In genomic region chr6:88412604-88413003, GRCm38 (mm10) we compare ENCODE assay signal across 19 mouse cellular contexts. TPM values are rescaled to one million over a fixed set of nuclear protein-coding genes. Genes with fewer than 3 reads are reported as not detected.
DNase-seq lines count a peak whose midpoint lies in the region.
"Had no signal": no experiment of that assay in that cellular context is flagged by ENCODE, and none has a peak within 500 bp of the region (broad histone marks: within the 10 kb centered on the region; RNA-seq: fewer than 3 reads in every experiment).

No protein-coding gene starts in this region.

- intact Hi-C loops in left cerebral cortex, postnatal 36 days (cut with DNase I) = no loop called here
- intact Hi-C loops in left cerebral cortex, postnatal 10 days (cut with DNase I) = no loop called here

- peak; percentile 15 to 20 for DNase-seq in left cerebral cortex, postnatal 36 days (ENCODE audit: low spot score in 2 of 2)
- DNase-seq in left cerebral cortex, postnatal 10 days (ENCODE audit: extremely low spot score in 1 of 2, low spot score in 2 of 2) = no peak
- peak; percentile 35 for DNase-seq in 416B (ENCODE audit: low read depth)
- DNase-seq in A20 (ENCODE audit: low read depth, low spot score) = peak; percentile 24
- DNase-seq in induced T-regulatory cell, adult 2 months (ENCODE audit: low read depth) = peak; percentile 4
- DNase-seq in urinary bladder, postnatal 14 days (ENCODE audit: low spot score) = no peak
- DNase-seq: adrenal gland, postnatal 14 days; cerebellum, adult 11-12 months; cerebellum, adult 9-11 months; embryo, embryonic 11 days; heart, adult 2 months; kidney, adult 11 months; kidney, postnatal 25 days; liver, embryonic 13.5 days; lung, adult 18-20 months; midbrain, embryonic 14.5 days; right cerebral cortex, postnatal 14 days; thymus, adult 2 months; thymus, postnatal 4 days had no signal

RNA-seq across cellular contexts. Expression of gene Eefsec, which starts 33.7 kb away (rescaled TPM):
- 10 to 100 TPM; 20.8 to 22.2 TPM for total RNA-seq in left cerebral cortex, postnatal 36 days (2021)
- 10 to 100 TPM; 22.2 to 24.1 TPM for total RNA-seq in left cerebral cortex, postnatal 10 days (2021)

RNA-seq across cellular contexts. Expression of gene Ruvbl1, which starts 52.6 kb away (rescaled TPM):
- total RNA-seq in left cerebral cortex, postnatal 36 days (2021) = 10 to 100 TPM; 38.2 to 41.4 TPM
- total RNA-seq in left cerebral cortex, postnatal 10 days (2021) = 10 to 100 TPM; 32.5 to 35.2 TPM

Comparison
In these comparisons a context has a peak if more than half of its experiments do, and no peak if none do; other contexts are left out.
1. DNase-seq: peak in left cerebral cortex, postnatal 36 days (2 of 2), 416B (single experiment), A20 (single experiment) and induced T-regulatory cell, adult 2 months (single experiment); none in left cerebral cortex, postnatal 10 days (0 of 2) and urinary bladder, postnatal 14 days (single experiment).